Mouse (Mus musculus): Measurements from ENCODE around the gene Neurl2. TPM values are rescaled to one million over a fixed set of nuclear protein-coding genes. Genes with fewer than 3 reads are reported as not detected.

The Neurl2 gene
- polyA plus RNA-seq, 1 experiment from 2014 or later, result 7.9 TPM

GRCm38 (mm10) chr2:164835164-164835563 lies 1.9 kb upstream of the Neurl2 start:
- H3K9me3 ChIP-seq (ENCODE audit: control insufficient read depth, low read length), result no peaks in the 10 kb centered on the region
- no peak overlapping the region for H3K27ac ChIP-seq
- H3K4me3 ChIP-seq (replicated peaks; ENCODE audit: low read length), result peak overlapping the region; percentile 68; the same call in 1 of the 2 replicates
- peaks cover 34% of the 10 kb centered on the region for H3K36me3 ChIP-seq (replicated peaks; ENCODE audit: control insufficient read depth, insufficient read depth)
- DNase-seq (ENCODE audit: low spot score), result no peak
- H3K9ac ChIP-seq, result no peak overlapping the region
- H3K4me2 ChIP-seq (replicated peaks), result peak overlapping the region; percentile 99; the same call in 1 of the 2 replicates
- no peak for ATAC-seq (ENCODE audit: low FRiP score)
- H3K27me3 ChIP-seq (ENCODE audit: control insufficient read depth, insufficient read depth, low read length), result no peaks in the 10 kb centered on the region
- WGBS, result 99% methylated on average over 4 of the region's 4 CpGs
- peaks cover 16% of the 10 kb centered on the region for H3K4me1 ChIP-seq (replicated peaks; ENCODE audit: control insufficient read depth, insufficient read depth, low read length)

DNA sequence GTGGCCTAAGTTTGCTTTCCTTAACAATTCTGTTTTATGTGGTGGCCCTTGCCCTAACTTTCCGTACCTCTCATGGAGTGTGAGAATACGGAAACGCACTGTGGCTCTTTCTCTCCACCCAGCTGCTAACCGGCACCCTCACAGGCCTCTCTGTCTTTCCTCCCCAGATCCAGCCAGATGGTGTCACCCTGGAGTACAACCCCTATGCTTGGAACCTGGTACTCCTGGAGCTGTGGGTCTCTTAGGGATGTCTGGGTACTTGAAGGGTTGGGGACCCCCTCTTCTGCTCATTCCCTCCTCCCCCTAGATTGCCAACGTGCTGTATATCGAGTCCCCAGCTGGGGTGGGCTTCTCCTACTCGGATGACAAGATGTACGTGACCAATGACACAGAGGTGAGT lies 1.3 kb upstream of the Neurl2 start:
- H3K9ac ChIP-seq, result peak overlapping the region; percentile 70
- no peak for ATAC-seq (ENCODE audit: low FRiP score)

DNA sequence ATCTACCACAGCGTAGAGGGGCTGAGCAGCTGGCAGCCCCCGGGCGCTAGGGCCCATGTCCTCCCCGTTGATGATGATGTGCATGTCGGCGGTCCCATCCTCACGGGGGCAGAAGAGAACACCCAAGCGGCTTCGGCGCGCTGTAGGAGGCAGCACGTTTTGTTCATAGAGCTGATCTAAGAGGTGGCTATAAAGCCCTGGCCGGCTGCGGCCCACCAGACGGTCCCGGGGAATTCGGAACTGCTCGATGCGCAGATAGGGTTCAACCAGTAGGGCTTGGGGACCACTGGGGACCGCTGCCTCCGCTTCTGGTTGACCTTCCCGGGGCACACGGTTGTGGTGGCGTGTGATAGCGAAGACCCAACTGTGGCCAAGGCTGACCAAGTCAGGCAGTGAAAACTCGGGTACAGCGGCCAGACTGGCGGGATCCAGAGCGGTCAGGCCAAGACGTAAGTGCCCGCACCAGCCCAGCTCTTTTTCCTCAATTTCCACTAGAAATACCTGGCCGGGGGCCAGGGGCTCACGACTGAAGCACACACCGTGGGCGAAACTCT lies 431 bp downstream of the Neurl2 start, which contains the start of gene Ctsa:
TSS of gene Ctsa (plus strand) at position 126 of the 554 bp plus-strand sequence.
- H3K27me3 ChIP-seq (ENCODE audit: control insufficient read depth, insufficient read depth, low read length), result no peaks in the 10 kb centered on the region
- H3K36me3 ChIP-seq (replicated peaks; ENCODE audit: control insufficient read depth, insufficient read depth), result peaks cover 21% of the 10 kb centered on the region
- ATAC-seq (ENCODE audit: low FRiP score), result peak; percentile 64
- H3K4me2 ChIP-seq (replicated peaks), result peak within 1 kb of the TSS; percentile 99
- under 1% methylated on average over 35 of the region's 35 CpGs for WGBS
- H3K27ac ChIP-seq, result peak within 1 kb of the TSS; percentile 82
- H3K4me3 ChIP-seq (replicated peaks; ENCODE audit: low read length), result peak within 1 kb of the TSS; percentile 68
- no peaks in the 10 kb centered on the region for H3K9me3 ChIP-seq (ENCODE audit: control insufficient read depth, low read length)
- peaks cover 16% of the 10 kb centered on the region for H3K4me1 ChIP-seq (replicated peaks; ENCODE audit: control insufficient read depth, insufficient read depth, low read length)
- DNase-seq (ENCODE audit: low spot score), result peak; percentile 67
- peak within 1 kb of the TSS; percentile 70 for H3K9ac ChIP-seq

More for the DNA sequence above, 1.3 kb upstream of the Neurl2 start:
- 37% methylated on average over 8 of the region's 8 CpGs for WGBS
- H3K4me2 ChIP-seq (replicated peaks), result peak overlapping the region; percentile 99
- peak overlapping the region; percentile 68 for H3K4me3 ChIP-seq (replicated peaks; ENCODE audit: low read length)
- H3K27me3 ChIP-seq (ENCODE audit: control insufficient read depth, insufficient read depth, low read length), result no peaks in the 10 kb centered on the region
- H3K4me1 ChIP-seq (replicated peaks; ENCODE audit: control insufficient read depth, insufficient read depth, low read length), result peaks cover 16% of the 10 kb centered on the region
- H3K9me3 ChIP-seq (ENCODE audit: control insufficient read depth, low read length), result no peaks in the 10 kb centered on the region
- H3K36me3 ChIP-seq (replicated peaks; ENCODE audit: control insufficient read depth, insufficient read depth), result peaks cover 27% of the 10 kb centered on the region
- H3K27ac ChIP-seq, result no peak overlapping the region
- DNase-seq (ENCODE audit: low spot score), result no peak

DNA sequence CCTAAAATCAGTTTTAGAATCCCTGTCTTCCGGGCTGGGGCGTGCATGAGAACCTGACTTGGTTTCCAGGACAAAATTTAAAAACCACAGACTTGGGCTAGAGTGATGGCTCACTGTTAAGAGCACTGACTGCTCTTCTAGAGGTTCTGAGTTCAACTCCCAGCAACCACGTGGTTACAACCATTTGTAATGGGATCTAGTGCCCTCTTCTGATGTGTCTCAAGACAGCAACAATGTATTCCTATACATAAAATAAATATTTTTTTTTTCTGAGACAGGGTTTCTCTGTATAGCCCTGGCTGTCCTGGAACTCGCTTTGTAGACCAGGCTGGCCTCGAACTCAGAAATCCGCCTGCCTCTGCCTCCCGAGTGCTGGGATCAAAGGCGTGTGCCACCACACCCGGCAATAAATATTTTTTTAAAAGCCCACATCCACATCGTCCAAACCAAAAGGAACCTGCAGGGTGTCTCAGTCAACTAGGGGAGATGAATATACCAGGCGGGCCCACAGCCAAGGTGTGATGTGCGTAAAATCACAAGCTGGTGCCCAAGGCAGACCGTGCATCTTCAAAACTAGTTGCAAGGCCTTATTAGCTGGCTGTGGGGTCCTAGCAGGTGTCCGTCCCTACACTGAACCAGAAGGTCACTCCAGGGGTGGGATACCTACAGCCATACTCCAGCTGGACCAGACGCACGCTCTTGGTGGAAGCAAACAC lies 1.1 kb downstream of the Neurl2 start:
- 64% methylated on average over 16 of the region's 16 CpGs for WGBS
- no peaks in the 10 kb centered on the region for H3K27me3 ChIP-seq (ENCODE audit: control insufficient read depth, insufficient read depth, low read length)
- peak overlapping the region; percentile 68 for H3K4me3 ChIP-seq (replicated peaks; ENCODE audit: low read length)
- H3K4me2 ChIP-seq (replicated peaks), result peak overlapping the region; percentile 99
- ATAC-seq (ENCODE audit: low FRiP score), result no peak
- peak overlapping the region; percentile 70 for H3K9ac ChIP-seq
- H3K36me3 ChIP-seq (replicated peaks; ENCODE audit: control insufficient read depth, insufficient read depth), result peaks cover 25% of the 10 kb centered on the region
- H3K4me1 ChIP-seq (replicated peaks; ENCODE audit: control insufficient read depth, insufficient read depth, low read length), result peaks cover 16% of the 10 kb centered on the region
- DNase-seq (ENCODE audit: low spot score), result no peak
- peak overlapping the region; percentile 82 for H3K27ac ChIP-seq
- no peaks in the 10 kb centered on the region for H3K9me3 ChIP-seq (ENCODE audit: control insufficient read depth, low read length)

DNA sequence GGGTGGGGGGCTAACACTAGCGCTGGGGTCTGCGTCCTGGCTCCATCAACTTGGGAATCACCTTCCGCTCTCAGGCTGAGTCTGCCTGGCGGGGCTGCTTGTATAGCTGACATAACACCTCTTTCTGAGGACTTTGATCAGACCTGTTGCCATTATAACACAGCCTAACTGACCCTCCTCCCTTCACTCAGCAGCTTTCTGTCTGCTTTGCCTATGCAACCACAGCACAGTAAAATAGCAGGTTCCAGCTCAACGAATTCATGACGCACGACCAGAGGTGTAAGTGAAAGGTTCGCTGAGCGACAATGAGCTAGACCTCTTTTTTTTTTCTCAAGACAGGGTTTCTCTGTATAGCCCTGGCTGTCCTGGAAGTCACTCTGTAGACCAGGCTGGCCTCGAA lies 2.2 kb downstream of the Neurl2 start:
- H3K4me1 ChIP-seq (replicated peaks; ENCODE audit: control insufficient read depth, insufficient read depth, low read length), result peaks cover 16% of the 10 kb centered on the region
- H3K27ac ChIP-seq, result no peak overlapping the region
- H3K9ac ChIP-seq, result no peak overlapping the region
- H3K36me3 ChIP-seq (replicated peaks; ENCODE audit: control insufficient read depth, insufficient read depth), result peaks cover 27% of the 10 kb centered on the region
- H3K27me3 ChIP-seq (ENCODE audit: control insufficient read depth, insufficient read depth, low read length), result no peaks in the 10 kb centered on the region
- no peak overlapping the region for H3K4me2 ChIP-seq (replicated peaks)
- 87% methylated on average over 10 of the region's 10 CpGs for WGBS
- no peak overlapping the region for H3K4me3 ChIP-seq (replicated peaks; ENCODE audit: low read length)
- no peak for DNase-seq (ENCODE audit: low spot score)
- H3K9me3 ChIP-seq (ENCODE audit: control insufficient read depth, low read length), result no peaks in the 10 kb centered on the region
- no peak for ATAC-seq (ENCODE audit: low FRiP score)

DNA sequence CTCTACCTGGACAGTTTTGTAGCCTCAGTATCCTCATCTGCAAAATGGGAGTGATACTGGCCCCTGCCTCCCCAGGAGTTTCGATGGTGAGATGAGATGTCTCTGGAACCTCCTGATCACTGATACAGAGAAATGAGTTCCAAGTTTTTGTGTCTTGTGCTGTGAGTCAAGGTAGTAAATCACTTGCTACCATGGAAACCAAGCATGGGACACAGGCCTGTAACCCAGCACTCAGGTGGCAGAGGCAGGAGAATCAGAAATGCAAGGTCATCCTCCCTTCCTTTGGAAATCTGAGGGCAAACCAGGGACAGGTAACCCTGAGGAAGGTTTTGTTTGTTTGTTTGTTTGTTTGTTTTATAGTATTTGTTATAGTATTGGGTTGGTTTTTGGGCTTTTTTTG lies 4.2 kb downstream of the Neurl2 start:
- WGBS, result 96% methylated on average over 1 of the region's 1 CpGs
- ATAC-seq (ENCODE audit: low FRiP score) (no peak), DNase-seq (ENCODE audit: low spot score) (no peak)
- Histone ChIP-seq H3K4me3 (replicated peaks; ENCODE audit: low read length) (no peak overlapping the region), H3K27me3 (ENCODE audit: control insufficient read depth, insufficient read depth, low read length) (no peaks in the 10 kb centered on the region), H3K4me1 (replicated peaks; ENCODE audit: control insufficient read depth, insufficient read depth, low read length) (peaks cover 13% of the 10 kb centered on the region), H3K9me3 (ENCODE audit: control insufficient read depth, low read length) (no peaks in the 10 kb centered on the region), H3K9ac (no peak overlapping the region), H3K4me2 (replicated peaks) (no peak overlapping the region), H3K27ac (no peak overlapping the region), H3K36me3 (replicated peaks; ENCODE audit: control insufficient read depth, insufficient read depth) (peaks cover 42% of the 10 kb centered on the region)

GRCm38 (mm10) chr2:164828437-164828836 lies 4.8 kb downstream of the Neurl2 start, which contains the start of gene Spata25:
Gene Spata25, minus strand, starts transcription at chr2:164828537.
- Histone ChIP-seq H3K4me1 (replicated peaks; ENCODE audit: control insufficient read depth, insufficient read depth, low read length) (peaks cover 16% of the 10 kb centered on the region), H3K9me3 (ENCODE audit: control insufficient read depth, low read length) (no peaks in the 10 kb centered on the region), H3K36me3 (replicated peaks; ENCODE audit: control insufficient read depth, insufficient read depth) (peaks cover 42% of the 10 kb centered on the region), H3K9ac (no peak within 1 kb of the TSS), H3K4me2 (replicated peaks) (no peak within 1 kb of the TSS), H3K4me3 (replicated peaks; ENCODE audit: low read length) (no peak within 1 kb of the TSS), H3K27ac (no peak within 1 kb of the TSS), H3K27me3 (ENCODE audit: control insufficient read depth, insufficient read depth, low read length) (no peaks in the 10 kb centered on the region)
- DNase-seq (ENCODE audit: low spot score), result no peak
- WGBS, result 91% methylated on average over 6 of the region's 6 CpGs
- ATAC-seq (ENCODE audit: low FRiP score), result no peak

DNA sequence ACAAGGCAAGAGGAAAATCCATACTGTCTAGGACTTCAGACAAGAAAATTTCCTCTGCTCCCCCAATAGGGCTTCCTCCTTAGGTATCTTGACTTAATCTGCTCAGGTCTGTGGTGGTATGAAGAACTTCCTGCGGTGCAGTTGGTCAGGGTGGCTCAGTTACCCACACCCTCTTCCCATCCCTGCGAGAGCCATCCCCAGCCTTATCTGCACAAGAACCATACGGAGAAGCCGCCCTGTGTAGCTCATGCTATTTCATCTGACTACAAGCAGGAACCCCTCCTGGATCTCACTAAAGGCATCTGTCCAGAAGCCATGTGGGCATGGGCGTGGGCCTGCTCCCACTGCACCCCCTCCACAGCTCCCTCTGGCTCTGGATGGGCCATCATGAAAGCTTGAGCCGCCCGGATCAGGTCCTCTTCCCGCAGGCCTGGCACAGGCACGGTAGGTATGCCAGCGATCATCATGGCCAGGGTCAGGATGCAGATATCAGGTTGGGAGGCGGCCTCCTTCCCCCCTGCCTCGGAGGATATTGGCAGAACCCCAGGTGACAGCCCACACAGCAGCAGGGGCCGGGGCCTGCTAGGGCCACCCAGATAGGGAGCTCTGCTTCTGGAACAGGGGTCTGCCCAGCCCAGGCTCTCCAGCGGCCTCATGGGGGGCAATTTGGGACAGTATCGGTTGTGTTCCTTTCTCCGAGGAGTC lies 6.0 kb downstream of the Neurl2 start:
- Histone ChIP-seq H3K27me3 (ENCODE audit: control insufficient read depth, insufficient read depth, low read length) (no peaks in the 10 kb centered on the region), H3K4me3 (replicated peaks; ENCODE audit: low read length) (no peak overlapping the region), H3K36me3 (replicated peaks; ENCODE audit: control insufficient read depth, insufficient read depth) (peaks cover 42% of the 10 kb centered on the region), H3K27ac (no peak overlapping the region), H3K9ac (no peak overlapping the region), H3K4me2 (replicated peaks) (no peak overlapping the region), H3K4me1 (replicated peaks; ENCODE audit: control insufficient read depth, insufficient read depth, low read length) (peaks cover 11% of the 10 kb centered on the region; the same call in 1 of the 2 replicates), H3K9me3 (ENCODE audit: control insufficient read depth, low read length) (no peaks in the 10 kb centered on the region)
- WGBS, result 93% methylated on average over 16 of the region's 16 CpGs
- ATAC-seq (ENCODE audit: low FRiP score) (no peak), DNase-seq (ENCODE audit: low spot score) (no peak)

- H3K27me3 ChIP-seq (ENCODE audit: control insufficient read depth, insufficient read depth, low read length), result no peaks in the 10 kb centered on the region
- H3K4me1 ChIP-seq (replicated peaks; ENCODE audit: control insufficient read depth, insufficient read depth, low read length), result peaks cover 13% of the 10 kb centered on the region; the same call in 1 of the 2 replicates
- no peak overlapping the region for H3K9ac ChIP-seq
- H3K27ac ChIP-seq, result no peak overlapping the region
- peaks cover 57% of the 10 kb centered on the region for H3K36me3 ChIP-seq (replicated peaks; ENCODE audit: control insufficient read depth, insufficient read depth)
- H3K4me2 ChIP-seq (replicated peaks), result no peak overlapping the region
- no peak overlapping the region for H3K4me3 ChIP-seq (replicated peaks; ENCODE audit: low read length)
- ATAC-seq (ENCODE audit: low FRiP score), result no peak
- no peaks in the 10 kb centered on the region for H3K9me3 ChIP-seq (ENCODE audit: control insufficient read depth, low read length)
- DNase-seq (ENCODE audit: low spot score), result no peak
- 95% methylated on average over 17 of the region's 17 CpGs for WGBS
These were observed 7.7 kb downstream of the Neurl2 start for GRCm38 (mm10) chr2:164825521-164825920.
